Mouse (Mus musculus): Measurements from ENCODE around the gene Orc3. TPM values are rescaled to one million over a fixed set of nuclear protein-coding genes. Genes with fewer than 3 reads are reported as not detected.

The Orc3 gene
- total and polyA plus RNA-seq, 3 experiments = 17.1 to 34.3 (median 28.5) TPM

GRCm38 (mm10) chr4:34550748-34551097 lies 64.0 kb downstream of the Orc3 start, which contains the start of gene Akirin2:
Akirin2 (plus strand) TSS chr4:34550937.
- Histone ChIP-seq H3K79me2 (replicated peaks; ENCODE audit: control insufficient read depth, insufficient read depth, low read length) (peaks cover 5% of the 10 kb centered on the region), H3K27me3 (ENCODE audit: control insufficient read depth, insufficient read depth, low read length) (no peaks in the 10 kb centered on the region), H3K27ac (peak within 1 kb of the TSS; percentile 92), H3K4me1 (ENCODE audit: control insufficient read depth, insufficient read depth, low read length) (peaks cover 9% of the 10 kb centered on the region), H3K4me3 (peak within 1 kb of the TSS; percentile 81), H3K36me3 (ENCODE audit: control insufficient read depth, insufficient read depth, low read length) (peaks cover 18% of the 10 kb centered on the region), H3K9ac (ENCODE audit: low read depth, low read length) (peak within 1 kb of the TSS; percentile 89)
- TF ChIP-seq EP300 (IDR thresholded peaks at IDR 0.05; ENCODE audit: insufficient read depth, low read depth, low read length) = no peak
- no peak for TF ChIP-seq CTCF (IDR thresholded peaks at IDR 0.05)
- TF ChIP-seq POLR2A (IDR thresholded peaks at IDR 0.05; ENCODE audit: insufficient read depth, low read depth, low read length) = no peak
- DNase-seq = no peak
- WGBS = under 1% methylated on average over 52 of the region's 53 CpGs
- intact Hi-C loops (cut with DNase I) = loop anchor here (2.0 to 10.0 kb wide), 4 partner anchors 64 to 1236 kb away; partner anchors contain the start of genes Orc3, Rars2, Rngtt and Slc35a1

DNA sequence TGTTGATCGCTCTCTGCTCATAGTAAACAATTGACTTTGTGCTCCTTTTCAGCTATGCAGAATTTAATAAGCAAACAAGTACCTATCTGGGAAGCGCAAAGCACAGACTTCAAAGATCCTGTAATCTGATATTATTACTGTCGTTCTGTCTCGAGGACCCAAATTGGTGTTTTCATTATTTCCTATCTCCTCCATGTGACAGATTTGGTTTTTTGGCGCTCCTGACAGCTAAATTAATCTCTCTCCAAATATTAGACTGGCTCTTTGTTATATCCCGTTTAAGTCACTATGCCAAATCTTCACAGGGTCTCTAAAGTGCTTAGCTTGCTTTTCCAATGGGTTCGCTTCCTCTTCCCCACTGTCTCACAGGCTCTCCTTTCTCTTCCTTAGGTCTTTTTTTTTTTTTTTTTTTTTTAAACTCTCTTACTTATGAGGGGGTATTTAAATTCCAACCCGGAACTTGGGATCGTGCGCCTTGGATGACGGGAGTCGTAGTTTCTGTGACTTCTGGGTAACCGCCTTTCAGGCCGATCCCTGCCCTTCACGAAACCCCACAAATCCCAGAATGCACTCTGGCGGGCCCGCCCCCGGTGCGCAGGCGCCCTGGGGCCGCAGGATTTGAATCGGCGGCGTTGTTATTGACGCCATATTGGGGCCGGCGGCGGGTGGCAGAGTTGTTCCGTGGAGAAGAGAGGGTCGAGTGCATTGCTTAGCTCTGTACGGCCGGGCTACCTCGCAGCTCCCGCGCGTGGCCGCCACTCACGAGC lies 64.6 kb downstream of the Orc3 start:
- peaks cover 6% of the 10 kb centered on the region for H3K4me1 ChIP-seq (ENCODE audit: control insufficient read depth, insufficient read depth, low read length)
- H3K36me3 ChIP-seq (ENCODE audit: control insufficient read depth, insufficient read depth, low read length) = peaks cover 12% of the 10 kb centered on the region
- intact Hi-C loops (cut with DNase I) = loop anchor here (2.0 to 10.0 kb wide), 4 partner anchors 65 to 1235 kb away; partner anchors contain the start of genes Orc3, Rars2, Rngtt and Slc35a1
- TF ChIP-seq EP300 (IDR thresholded peaks at IDR 0.05; ENCODE audit: insufficient read depth, low read depth, low read length) (peak; percentile 78), CTCF (IDR thresholded peaks at IDR 0.05) (no peak), POLR2A (IDR thresholded peaks at IDR 0.05; ENCODE audit: insufficient read depth, low read depth, low read length) (peak; percentile 77)
- peak overlapping the region; percentile 81 for H3K4me3 ChIP-seq
- H3K9ac ChIP-seq (ENCODE audit: low read depth, low read length) = peak overlapping the region; percentile 89
- WGBS = 3% methylated on average over 38 of the region's 38 CpGs
- no peaks in the 10 kb centered on the region for H3K27me3 ChIP-seq (ENCODE audit: control insufficient read depth, insufficient read depth, low read length)
- peak; percentile 98 for DNase-seq
- H3K79me2 ChIP-seq (replicated peaks; ENCODE audit: control insufficient read depth, insufficient read depth, low read length) = peaks cover 2% of the 10 kb centered on the region; the same call in 1 of the 2 replicates
- H3K27ac ChIP-seq = peak overlapping the region; percentile 92

DNA sequence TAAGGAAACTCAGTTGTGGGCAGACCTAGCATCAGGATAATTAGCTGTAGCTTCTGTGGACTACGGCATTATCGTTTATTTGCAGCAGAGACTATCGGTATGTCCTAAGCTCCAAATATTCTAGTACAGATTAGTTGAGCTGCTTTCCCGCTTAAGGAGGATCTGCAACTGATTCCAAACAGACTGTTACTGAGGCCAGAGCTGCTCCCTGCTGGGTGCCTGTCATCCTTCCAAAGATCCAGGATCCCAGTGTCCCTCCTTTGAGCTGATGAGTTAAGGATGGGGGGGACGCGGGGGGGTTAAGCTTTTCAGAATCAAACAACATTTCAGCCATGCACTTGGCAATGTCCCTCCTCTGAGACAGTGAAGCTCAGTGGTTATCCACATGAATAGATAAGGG lies 84.8 kb downstream of the Orc3 start:
- Histone ChIP-seq H3K9ac (ENCODE audit: low read depth, low read length) (no peak overlapping the region), H3K27me3 (ENCODE audit: control insufficient read depth, insufficient read depth, low read length) (no peaks in the 10 kb centered on the region), H3K36me3 (ENCODE audit: control insufficient read depth, insufficient read depth, low read length) (no peaks in the 10 kb centered on the region), H3K79me2 (replicated peaks; ENCODE audit: control insufficient read depth, insufficient read depth, low read length) (no peaks in the 10 kb centered on the region), H3K4me3 (no peak overlapping the region), H3K27ac (no peak overlapping the region), H3K4me1 (ENCODE audit: control insufficient read depth, insufficient read depth, low read length) (no peaks in the 10 kb centered on the region)
- no peak for DNase-seq
- TF ChIP-seq POLR2A (IDR thresholded peaks at IDR 0.05; ENCODE audit: insufficient read depth, low read depth, low read length) (no peak), EP300 (IDR thresholded peaks at IDR 0.05; ENCODE audit: insufficient read depth, low read depth, low read length) (no peak), CTCF (IDR thresholded peaks at IDR 0.05) (no peak)
- 85% methylated on average over 6 of the region's 6 CpGs for WGBS
- intact Hi-C loops (cut with DNase I) = no loop called here

GRCm38 (mm10) chr4:34529379-34529778 lies 85.4 kb downstream of the Orc3 start:
- Histone ChIP-seq H3K36me3 (ENCODE audit: control insufficient read depth, insufficient read depth, low read length) (no peaks in the 10 kb centered on the region), H3K9ac (ENCODE audit: low read depth, low read length) (no peak overlapping the region), H3K4me3 (no peak overlapping the region), H3K4me1 (ENCODE audit: control insufficient read depth, insufficient read depth, low read length) (no peaks in the 10 kb centered on the region), H3K27ac (no peak overlapping the region), H3K79me2 (replicated peaks; ENCODE audit: control insufficient read depth, insufficient read depth, low read length) (no peaks in the 10 kb centered on the region), H3K27me3 (ENCODE audit: control insufficient read depth, insufficient read depth, low read length) (no peaks in the 10 kb centered on the region)
- 77% methylated on average over 4 of the region's 4 CpGs for WGBS
- no peak for DNase-seq
- intact Hi-C loops (cut with DNase I) = no loop called here
- TF ChIP-seq POLR2A (IDR thresholded peaks at IDR 0.05; ENCODE audit: insufficient read depth, low read depth, low read length) (no peak), EP300 (IDR thresholded peaks at IDR 0.05; ENCODE audit: insufficient read depth, low read depth, low read length) (no peak), CTCF (IDR thresholded peaks at IDR 0.05) (no peak)

- H3K36me3 ChIP-seq (ENCODE audit: control insufficient read depth, insufficient read depth, low read length) = no peaks in the 10 kb centered on the region
- WGBS = 80% methylated on average over 1 of the region's 1 CpGs
- TF ChIP-seq EP300 (IDR thresholded peaks at IDR 0.05; ENCODE audit: insufficient read depth, low read depth, low read length) (no peak), CTCF (IDR thresholded peaks at IDR 0.05) (no peak), POLR2A (IDR thresholded peaks at IDR 0.05; ENCODE audit: insufficient read depth, low read depth, low read length) (no peak)
- no peak overlapping the region for H3K4me3 ChIP-seq
- H3K79me2 ChIP-seq (replicated peaks; ENCODE audit: control insufficient read depth, insufficient read depth, low read length) = no peaks in the 10 kb centered on the region
- H3K9ac ChIP-seq (ENCODE audit: low read depth, low read length) = no peak overlapping the region
- intact Hi-C loops (cut with DNase I) = no loop called here
- no peak overlapping the region for H3K27ac ChIP-seq
- DNase-seq = no peak
- no peaks in the 10 kb centered on the region for H3K4me1 ChIP-seq (ENCODE audit: control insufficient read depth, insufficient read depth, low read length)
- H3K27me3 ChIP-seq (ENCODE audit: control insufficient read depth, insufficient read depth, low read length) = no peaks in the 10 kb centered on the region
Measured at GRCm38 (mm10) chr4:34528430-34529100, 86.2 kb downstream of the Orc3 start.

DNA sequence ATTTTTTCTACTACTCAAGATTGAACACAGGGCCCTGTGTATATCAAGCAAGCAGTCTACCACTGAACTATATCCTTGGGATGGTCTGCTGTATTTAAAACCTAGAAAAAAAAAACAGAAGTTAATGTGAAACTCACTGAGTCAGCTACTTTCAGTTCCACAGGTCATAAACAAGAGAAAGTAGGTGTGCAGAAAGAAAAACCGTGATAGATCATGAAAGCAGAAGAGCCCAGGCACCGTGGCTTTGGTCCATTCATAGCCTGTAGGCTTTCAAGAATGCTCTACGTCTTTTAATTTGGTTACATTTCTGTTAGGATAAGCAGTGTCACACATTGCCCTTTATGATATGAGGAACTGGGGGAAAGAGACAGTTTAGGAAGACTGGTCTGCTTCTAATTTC lies 88.0 kb downstream of the Orc3 start:
- no peaks in the 10 kb centered on the region for H3K79me2 ChIP-seq (replicated peaks; ENCODE audit: control insufficient read depth, insufficient read depth, low read length)
- intact Hi-C loops (cut with DNase I) = no loop called here
- no peak overlapping the region for H3K4me3 ChIP-seq
- no peak overlapping the region for H3K9ac ChIP-seq (ENCODE audit: low read depth, low read length)
- H3K27me3 ChIP-seq (ENCODE audit: control insufficient read depth, insufficient read depth, low read length) = no peaks in the 10 kb centered on the region
- no peak for DNase-seq
- H3K36me3 ChIP-seq (ENCODE audit: control insufficient read depth, insufficient read depth, low read length) = no peaks in the 10 kb centered on the region
- WGBS = 72% methylated on average over 3 of the region's 3 CpGs
- H3K4me1 ChIP-seq (ENCODE audit: control insufficient read depth, insufficient read depth, low read length) = no peaks in the 10 kb centered on the region
- no peak overlapping the region for H3K27ac ChIP-seq
- TF ChIP-seq POLR2A (IDR thresholded peaks at IDR 0.05; ENCODE audit: insufficient read depth, low read depth, low read length) (no peak), CTCF (IDR thresholded peaks at IDR 0.05) (no peak), EP300 (IDR thresholded peaks at IDR 0.05; ENCODE audit: insufficient read depth, low read depth, low read length) (no peak)
